Mouse (Mus musculus): ENCODE measurements at regions not wholly inside any gene's neighbourhood (a gene's known extent, or its start where the extent isn't known, plus 50 kb on each side); places are given as distances from the start of the nearest gene placed in this dataset.

GRCm38 (mm10) chr10:66433490-66433889 is 662.4 kb upstream of the Jmjd1c start:
- no peak overlapping the region for H3K27ac ChIP-seq (ENCODE audit: control insufficient read depth, insufficient read depth, low read depth, low read length, poor library complexity)
- no peak overlapping the region for H3K4me3 ChIP-seq (replicated peaks; ENCODE audit: control insufficient read depth, low read depth, low read length)
- TF ChIP-seq CTCF (IDR thresholded peaks at IDR 0.05; ENCODE audit: control insufficient read depth, insufficient read depth, low read length) = no peak
- TF ChIP-seq POLR2A (IDR thresholded peaks at IDR 0.05; ENCODE audit: borderline replicate concordance, control insufficient read depth, low read depth, low read length) = no peak
- no peaks in the 10 kb centered on the region for H3K4me1 ChIP-seq (ENCODE audit: control insufficient read depth, insufficient read depth, low read length)
- 58% methylated on average over 2 of the region's 2 CpGs for WGBS

GRCm38 (mm10) chr10:66470684-66471083 is 625.2 kb upstream of the Jmjd1c start:
- TF ChIP-seq POLR2A (IDR thresholded peaks at IDR 0.05; ENCODE audit: borderline replicate concordance, control insufficient read depth, low read depth, low read length) = no peak
- no peak for TF ChIP-seq CTCF (IDR thresholded peaks at IDR 0.05; ENCODE audit: control insufficient read depth, insufficient read depth, low read length)
- H3K4me1 ChIP-seq (ENCODE audit: control insufficient read depth, insufficient read depth, low read length) = no peaks in the 10 kb centered on the region
- WGBS = 64% methylated on average over 4 of the region's 4 CpGs
- no peak overlapping the region for H3K4me3 ChIP-seq (replicated peaks; ENCODE audit: control insufficient read depth, low read depth, low read length)
- no peak overlapping the region for H3K27ac ChIP-seq (ENCODE audit: control insufficient read depth, insufficient read depth, low read depth, low read length, poor library complexity)

GRCm38 (mm10) chr10:66472038-66472437 is 623.9 kb upstream of the Jmjd1c start:
- Histone ChIP-seq H3K4me3 (replicated peaks; ENCODE audit: control insufficient read depth, low read depth, low read length) (no peak overlapping the region), H3K27ac (ENCODE audit: control insufficient read depth, insufficient read depth, low read depth, low read length, poor library complexity) (no peak overlapping the region), H3K4me1 (ENCODE audit: control insufficient read depth, insufficient read depth, low read length) (no peaks in the 10 kb centered on the region)
- no peak for TF ChIP-seq POLR2A (IDR thresholded peaks at IDR 0.05; ENCODE audit: borderline replicate concordance, control insufficient read depth, low read depth, low read length)
- no peak for TF ChIP-seq CTCF (IDR thresholded peaks at IDR 0.05; ENCODE audit: control insufficient read depth, insufficient read depth, low read length)
- 60% methylated on average over 4 of the region's 4 CpGs for WGBS

- no peak overlapping the region for H3K27ac ChIP-seq (ENCODE audit: control insufficient read depth, insufficient read depth, low read depth, low read length, poor library complexity)
Observed at GRCm38 (mm10) chr10:66475187-66475735, 620.7 kb upstream of the Jmjd1c start.

GRCm38 (mm10) chr10:66490871-66491270 is 605.1 kb upstream of the Jmjd1c start:
- TF ChIP-seq POLR2A (IDR thresholded peaks at IDR 0.05; ENCODE audit: borderline replicate concordance, control insufficient read depth, low read depth, low read length) = no peak
- no peak for TF ChIP-seq CTCF (IDR thresholded peaks at IDR 0.05; ENCODE audit: control insufficient read depth, insufficient read depth, low read length)

More at GRCm38 (mm10) chr10:66475187-66475735, 620.7 kb upstream of the Jmjd1c start:
- no peak overlapping the region for H3K4me3 ChIP-seq (replicated peaks; ENCODE audit: control insufficient read depth, low read depth, low read length)
- WGBS = 68% methylated on average over 1 of the region's 1 CpGs
- no peak for TF ChIP-seq CTCF (IDR thresholded peaks at IDR 0.05; ENCODE audit: control insufficient read depth, insufficient read depth, low read length)
- no peak for TF ChIP-seq POLR2A (IDR thresholded peaks at IDR 0.05; ENCODE audit: borderline replicate concordance, control insufficient read depth, low read depth, low read length)
- H3K4me1 ChIP-seq (ENCODE audit: control insufficient read depth, insufficient read depth, low read length) = no peaks in the 10 kb centered on the region

GRCm38 (mm10) chr10:66491850-66492249 is 604.1 kb upstream of the Jmjd1c start:
- Histone ChIP-seq H3K4me1 (ENCODE audit: control insufficient read depth, insufficient read depth, low read length) (no peaks in the 10 kb centered on the region), H3K4me3 (replicated peaks; ENCODE audit: control insufficient read depth, low read depth, low read length) (no peak overlapping the region), H3K27ac (ENCODE audit: control insufficient read depth, insufficient read depth, low read depth, low read length, poor library complexity) (no peak overlapping the region)
- TF ChIP-seq POLR2A (IDR thresholded peaks at IDR 0.05; ENCODE audit: borderline replicate concordance, control insufficient read depth, low read depth, low read length) = no peak
- TF ChIP-seq CTCF (IDR thresholded peaks at IDR 0.05; ENCODE audit: control insufficient read depth, insufficient read depth, low read length) = no peak
- WGBS = 63% methylated on average over 10 of the region's 10 CpGs

More at GRCm38 (mm10) chr10:66490871-66491270, 605.1 kb upstream of the Jmjd1c start:
- Histone ChIP-seq H3K4me3 (replicated peaks; ENCODE audit: control insufficient read depth, low read depth, low read length) (no peak overlapping the region), H3K4me1 (ENCODE audit: control insufficient read depth, insufficient read depth, low read length) (no peaks in the 10 kb centered on the region), H3K27ac (ENCODE audit: control insufficient read depth, insufficient read depth, low read depth, low read length, poor library complexity) (no peak overlapping the region)
- WGBS = 72% methylated on average over 5 of the region's 5 CpGs

- Histone ChIP-seq H3K27ac (ENCODE audit: control insufficient read depth, insufficient read depth, low read depth, low read length, poor library complexity) (no peak overlapping the region), H3K4me3 (replicated peaks; ENCODE audit: control insufficient read depth, low read depth, low read length) (no peak overlapping the region), H3K4me1 (ENCODE audit: control insufficient read depth, insufficient read depth, low read length) (no peaks in the 10 kb centered on the region)
- WGBS = 80% methylated on average over 5 of the region's 5 CpGs
- TF ChIP-seq POLR2A (IDR thresholded peaks at IDR 0.05; ENCODE audit: borderline replicate concordance, control insufficient read depth, low read depth, low read length) (no peak), CTCF (IDR thresholded peaks at IDR 0.05; ENCODE audit: control insufficient read depth, insufficient read depth, low read length) (no peak)
Observed at GRCm38 (mm10) chr10:66539846-66540245, 556.1 kb upstream of the Jmjd1c start.

- WGBS = 64% methylated on average over 2 of the region's 2 CpGs
- Histone ChIP-seq H3K4me1 (ENCODE audit: control insufficient read depth, insufficient read depth, low read length) (no peaks in the 10 kb centered on the region), H3K27ac (ENCODE audit: control insufficient read depth, insufficient read depth, low read depth, low read length, poor library complexity) (no peak overlapping the region), H3K4me3 (replicated peaks; ENCODE audit: control insufficient read depth, low read depth, low read length) (no peak overlapping the region)
- TF ChIP-seq POLR2A (IDR thresholded peaks at IDR 0.05; ENCODE audit: borderline replicate concordance, control insufficient read depth, low read depth, low read length) = no peak
Observed at GRCm38 (mm10) chr10:66546656-66547055, 549.3 kb upstream of the Jmjd1c start.

- TF ChIP-seq CTCF (IDR thresholded peaks at IDR 0.05; ENCODE audit: control insufficient read depth, insufficient read depth, low read length) = no peak
- no peak for TF ChIP-seq POLR2A (IDR thresholded peaks at IDR 0.05; ENCODE audit: borderline replicate concordance, control insufficient read depth, low read depth, low read length)
- Histone ChIP-seq H3K27ac (ENCODE audit: control insufficient read depth, insufficient read depth, low read depth, low read length, poor library complexity) (no peak overlapping the region), H3K4me3 (replicated peaks; ENCODE audit: control insufficient read depth, low read depth, low read length) (no peak overlapping the region), H3K4me1 (ENCODE audit: control insufficient read depth, insufficient read depth, low read length) (no peaks in the 10 kb centered on the region)
- WGBS = 52% methylated on average over 3 of the region's 3 CpGs
Observed at GRCm38 (mm10) chr10:66547660-66548059, 548.3 kb upstream of the Jmjd1c start.

All from bone marrow, adult 2 months (tissue).